Mouse (Mus musculus) spleen, adult 2 months (tissue): ENCODE measurements around the gene Pde4c.

ENCODE experiments used
- CTCF ChIP-seq: fragments of 200-500 bp; IDR thresholded peaks from 2 replicates; pipeline ENCODE4 v1.5.1; 2011; ENCODE audit warnings: mild to moderate bottlenecking, inconsistent platforms; ENCODE audit not compliant: insufficient read depth, insufficient read length, insufficient replicate concordance; ENCODE audit errors: extremely low read depth
- POLR2A ChIP-seq: fragments of 200-500 bp; IDR thresholded peaks from 2 replicates; pipeline ENCODE4 v1.6.1; 2011; ENCODE audit warnings: low read depth, low read length, inconsistent platforms

DNA sequence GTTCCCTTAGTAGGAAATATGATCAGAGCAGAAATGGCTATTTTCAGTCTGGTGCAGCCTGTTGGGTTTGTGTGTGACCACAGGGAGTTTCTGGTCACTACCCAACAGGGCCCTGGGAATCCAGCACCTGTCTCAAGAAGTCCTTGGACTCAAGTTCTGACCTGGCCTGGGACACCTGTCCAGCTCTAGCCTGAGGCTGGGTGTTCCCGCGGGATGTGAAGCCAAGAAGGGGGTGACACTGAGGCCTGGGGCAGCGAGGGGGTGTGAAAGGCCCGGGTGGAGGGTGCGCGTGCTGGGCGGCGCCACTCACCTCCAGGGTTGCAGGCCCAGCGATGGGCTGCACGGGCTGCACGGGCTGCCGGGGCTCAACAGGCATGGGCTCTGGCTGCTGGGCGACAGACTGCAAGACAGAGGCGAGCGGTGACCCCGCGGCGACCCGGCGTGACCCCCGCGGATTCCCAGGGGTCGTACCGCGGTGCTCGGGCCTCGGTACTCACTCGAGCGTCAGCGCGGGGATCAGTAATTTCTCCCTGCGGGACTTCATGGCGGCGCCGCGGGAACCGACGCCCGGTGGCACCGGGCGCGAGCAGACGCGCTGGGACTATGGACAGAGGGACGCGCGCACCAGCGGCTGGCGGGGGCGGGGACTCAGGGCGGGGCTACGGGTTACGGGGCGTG, 73.0 kb downstream of the Pde4c start:
- TF ChIP-seq CTCF (no peak), POLR2A (no peak)
